In genomic region chr11:23096451-23097222, GRCm38 (mm10) we compare ENCODE assay signal across 26 mouse cellular contexts.
DNase-seq lines count a peak whose midpoint lies in the region; ATAC-seq and TF ChIP-seq lines count a peak whose summit lies in the region.
"Had no signal": no experiment of that assay in that cellular context is flagged by ENCODE, and none has a peak within 500 bp of the region (broad histone marks: within the 10 kb centered on the region; RNA-seq: fewer than 3 reads in every experiment).

No protein-coding gene starts in this region.

- no peaks in the 10 kb centered on the region for H3K36me3 ChIP-seq in hindbrain, embryonic 13.5 days
- no peaks in the 10 kb centered on the region for H3K36me3 ChIP-seq in midbrain, postnatal 0 days (ENCODE audit: insufficient read depth, low read length)
- H3K36me3 ChIP-seq: G1E; hindbrain, embryonic 12.5 days had no signal

- no peak overlapping the region for H3K4me3 ChIP-seq in hindbrain, embryonic 13.5 days
- H3K4me3 ChIP-seq in midbrain, postnatal 0 days (ENCODE audit: low read depth, low read length), result no peak overlapping the region
- H3K4me3 ChIP-seq: gastrocnemius, adult 2 months; hindbrain, embryonic 12.5 days had no signal

- H3K9me3 ChIP-seq in hindbrain, embryonic 13.5 days, result no peaks in the 10 kb centered on the region
- H3K9me3 ChIP-seq in midbrain, postnatal 0 days (ENCODE audit: low read length), result peaks cover 6% of the 10 kb centered on the region; the same call in 1 of the 2 replicates
- H3K9me3 ChIP-seq: hindbrain, embryonic 12.5 days had no signal

- H3K4me1 ChIP-seq in hindbrain, embryonic 13.5 days (replicated peaks), result no peaks in the 10 kb centered on the region
- no peaks in the 10 kb centered on the region for H3K4me1 ChIP-seq in midbrain, postnatal 0 days (ENCODE audit: insufficient read depth, low read length)
- H3K4me1 ChIP-seq: hindbrain, embryonic 12.5 days had no signal

- WGBS in hindbrain, embryonic 13.5 days, result 64% methylated on average over 2 of the region's 2 CpGs
- 45% methylated on average over 2 of the region's 2 CpGs for WGBS in midbrain, postnatal 0 days

- H3K9ac ChIP-seq in hindbrain, embryonic 13.5 days, result no peak overlapping the region
- H3K9ac ChIP-seq in midbrain, postnatal 0 days (replicated peaks; ENCODE audit: low read length, poor library complexity, severe bottlenecking), result no peak overlapping the region
- H3K9ac ChIP-seq: forebrain, postnatal 0 days; hindbrain, embryonic 12.5 days had no signal

- H3K4me2 ChIP-seq in hindbrain, embryonic 13.5 days, result no peak overlapping the region
- no peak overlapping the region for H3K4me2 ChIP-seq in midbrain, postnatal 0 days (ENCODE audit: low read depth, low read length, poor library complexity, severe bottlenecking)
- H3K4me2 ChIP-seq: heart, embryonic 11.5 days; hindbrain, embryonic 12.5 days had no signal

- H3K27ac ChIP-seq in hindbrain, embryonic 13.5 days, result no peak overlapping the region
- no peak overlapping the region for H3K27ac ChIP-seq in midbrain, postnatal 0 days (ENCODE audit: low read depth, low read length)
- H3K27ac ChIP-seq: gastrocnemius, adult 2 months; hindbrain, embryonic 12.5 days; hindbrain, postnatal 0 days had no signal

- H3K27me3 ChIP-seq in hindbrain, embryonic 13.5 days, result no peaks in the 10 kb centered on the region
- H3K27me3 ChIP-seq in midbrain, postnatal 0 days (ENCODE audit: insufficient read depth, low read length), result no peaks in the 10 kb centered on the region
- H3K27me3 ChIP-seq: CH12.LX; hindbrain, embryonic 12.5 days had no signal

- ATAC-seq in hindbrain, embryonic 13.5 days (ENCODE audit: low FRiP score), result no peak
- ATAC-seq in midbrain, postnatal 0 days (ENCODE audit: low FRiP score), result no peak
- ATAC-seq: activated CD4-positive, CD25-positive, alpha-beta regulatory T cell, adult 4 months; forebrain, embryonic 14.5 days; forebrain, postnatal 0 days; hindbrain, postnatal 0 days; inflammation-experienced regulatory T-cells, adult 6 months; intestine, postnatal 0 days; Patski had no signal

- DNase-seq in retina, postnatal 1 day, result peak; percentile 2
- no peak for DNase-seq in retina, embryonic 14.5 days (ENCODE audit: low spot score)
- DNase-seq in R1 (ENCODE audit: low read depth, low spot score), result peak; percentile 87
- DNase-seq in gonadal fat pad, adult 2 months (ENCODE audit: low read depth), result peak; percentile 96
- DNase-seq in midbrain, postnatal 0 days (ENCODE audit: low spot score), result no peak
- DNase-seq: adrenal gland, adult 8-10 months; adrenal gland, postnatal 36 days; B cell, adult 2 months; cerebellum, adult 18-20 months; cerebellum, adult 9-10 months; cerebellum, postnatal 14 days; forebrain, postnatal 0 days; gastrocnemius, adult 2 months; gastrocnemius, postnatal 14 days; kidney, adult 2 months had no signal

- TF ChIP-seq CTCF in midbrain, postnatal 0 days (IDR thresholded peaks at IDR 0.05), result no peak

Comparison
In these comparisons a context has a peak if more than half of its experiments do, and no peak if none do; other contexts are left out.
1. DNase-seq: peak in retina, postnatal 1 day (single experiment), R1 (single experiment) and gonadal fat pad, adult 2 months (single experiment); none in retina, embryonic 14.5 days (single experiment) and midbrain, postnatal 0 days (single experiment).